Mouse (Mus musculus) hindbrain, embryonic 11.5 days (tissue): ENCODE results near the gene Timp1. TPM values are rescaled to one million over a fixed set of nuclear protein-coding genes. Genes with fewer than 3 reads are reported as not detected.

Source experiments
- ATAC-seq: fragments of 200-750 bp; cut with Nextera tagmentation; 2 replicates; pipeline ENCODE4 v1.8.0; 2017; ENCODE audit warnings: mild to moderate bottlenecking, moderate TSS enrichment, moderate library complexity; ENCODE audit not compliant: low FRiP score
- DNase-seq: peaks from one replicate; pipeline ENCODE4 v3.0.0-alpha.2; 2015; ENCODE audit warnings: low spot score
- H3K27ac ChIP-seq: fragments of 300-500 bp; sonication (generic); 2 replicates; pipeline ENCODE4 v1.5.1; 2014; ENCODE audit warnings: mild to moderate bottlenecking, low read depth, low read length
- H3K27me3 ChIP-seq: fragments of 300-500 bp; sonication (generic); 2 replicates; pipeline ENCODE4 v1.6.1; 2014; ENCODE audit warnings: mild to moderate bottlenecking, low read length, moderate library complexity, mixed read lengths; ENCODE audit not compliant: control insufficient read depth, insufficient read depth
- H3K36me3 ChIP-seq: fragments of 300-500 bp; sonication (generic); 2 replicates; pipeline ENCODE4 v1.6.1; 2014; ENCODE audit warnings: mild to moderate bottlenecking, low read length, moderate library complexity, mixed read lengths; ENCODE audit not compliant: control insufficient read depth, insufficient read depth
- H3K4me1 ChIP-seq: fragments of 300-500 bp; sonication (generic); replicated peaks from 2 replicates; pipeline ENCODE4 v1.6.1; 2014; ENCODE audit warnings: low read length, mixed read lengths; ENCODE audit not compliant: control insufficient read depth, insufficient read depth
- H3K4me2 ChIP-seq: fragments of 300-500 bp; sonication (generic); replicated peaks from 2 replicates; pipeline ENCODE4 v1.6.1; 2014; ENCODE audit warnings: mild to moderate bottlenecking, low read depth, low read length
- H3K4me3 ChIP-seq: fragments of 300-500 bp; sonication (generic); 2 replicates; pipeline ENCODE4 v1.5.1; 2014; ENCODE audit warnings: low read depth, low read length
- H3K9ac ChIP-seq: fragments of 300-500 bp; sonication (generic); 2 replicates; pipeline ENCODE4 v1.6.1; 2014; ENCODE audit warnings: low read depth, low read length
- H3K9me3 ChIP-seq: fragments of 300-500 bp; sonication (generic); 2 replicates; pipeline ENCODE4 v1.6.1; 2016; ENCODE audit warnings: low read length; ENCODE audit not compliant: control insufficient read depth
- WGBS: fragments of 180-500 bp; shearing (Covaris S2); extraction: QIAGEN DNeasy Blood & Tissue Kit; methylation state at CpG from one replicate; pipeline ENCODE4 v1.1.7; 2014; 5-methylcytosine and 5-hydroxymethylcytosine counted together
- polyA plus RNA-seq: library from polyadenylated mRNA; unstranded; fragments of >200 nt; fragmentation: Nextera tagmentation; extraction: Ambion mirVana; gene quantifications from 2 replicates; pipeline ENCODE4 v1.2.1, GENCODE M21; 2014

Timp1 gene
- polyA plus RNA-seq, 1 experiment from 2014 or later, result 10.4 TPM

DNA sequence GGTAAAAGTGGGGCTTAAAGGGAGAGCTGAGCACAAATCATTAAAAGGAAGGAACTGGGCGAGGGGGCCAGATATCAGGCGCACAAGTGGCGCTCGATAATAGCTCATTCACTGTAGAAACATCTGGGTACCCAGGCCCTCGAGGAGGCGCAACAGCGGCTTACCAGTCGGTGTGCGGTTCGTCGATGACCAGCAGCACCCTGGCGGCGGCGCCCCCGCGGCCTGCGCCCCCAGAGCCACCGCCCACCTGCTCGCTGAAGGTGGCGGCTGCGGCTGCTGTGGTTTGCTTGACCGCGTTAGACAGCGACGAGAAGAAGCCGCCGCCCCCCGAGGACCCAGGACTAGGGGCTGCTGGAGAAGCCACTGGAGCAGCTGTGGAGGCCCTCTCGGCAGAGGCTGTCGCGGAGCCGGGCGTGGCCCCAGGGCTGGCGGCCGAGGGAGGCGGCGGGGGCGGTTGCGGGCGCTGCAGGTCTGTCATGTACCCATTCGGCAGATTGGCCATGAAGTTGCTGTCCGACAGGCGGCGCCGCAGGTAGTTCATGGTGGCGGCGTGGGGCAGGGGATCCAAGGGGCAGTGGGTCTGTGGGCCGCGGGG, 50.4 kb downstream of the Timp1 start:
- Histone ChIP-seq H3K4me1 (no peaks in the 10 kb centered on the region), H3K4me3 (peak overlapping the region; percentile 44), H3K27ac (no peak overlapping the region), H3K27me3 (no peaks in the 10 kb centered on the region), H3K9me3 (no peaks in the 10 kb centered on the region), H3K9ac (0 out of 2 replicates have a peak overlapping the region, but pooled peaks have one; percentile 45), H3K4me2 (peak overlapping the region; percentile 50), H3K36me3 (no peaks in the 10 kb centered on the region)
- ATAC-seq (peak; percentile 69), DNase-seq (no peak)
- WGBS, result 19% methylated on average over 33 of the region's 49 CpGs

DNA sequence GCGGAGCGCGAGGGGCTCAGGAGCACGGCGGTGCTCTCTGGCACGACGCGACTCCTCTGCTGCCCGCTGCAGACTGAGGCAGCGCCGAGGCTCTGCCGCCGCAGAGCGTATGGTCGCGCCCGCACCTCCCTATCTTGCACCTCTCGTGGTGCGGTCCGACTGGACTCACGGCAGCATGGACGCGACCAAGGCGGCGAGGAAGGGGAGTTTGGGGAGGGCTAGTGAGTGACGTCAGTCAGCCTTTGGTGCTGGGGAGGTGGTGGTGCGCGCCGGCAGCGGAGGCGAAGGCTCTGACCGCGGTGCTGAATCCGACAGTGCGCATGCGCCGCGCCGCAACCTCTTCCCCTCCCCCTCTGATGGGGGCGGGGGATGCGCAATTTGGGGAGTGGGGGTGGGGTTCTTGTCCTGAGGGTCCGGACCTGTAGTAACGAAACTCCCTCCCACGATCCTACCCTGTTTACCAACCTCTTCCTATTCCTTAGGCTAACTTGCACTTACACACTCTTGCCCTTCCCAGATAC, 50.9 kb downstream of the Timp1 start, which contains the start of gene Syn1:
Gene Syn1, minus strand, starts transcription at position 161 of the 521 bp plus-strand sequence.
- Histone ChIP-seq H3K36me3 (no peaks in the 10 kb centered on the region), H3K4me2 (peak within 1 kb of the TSS; percentile 50), H3K27ac (no peak within 1 kb of the TSS), H3K27me3 (no peaks in the 10 kb centered on the region), H3K4me3 (peak within 1 kb of the TSS; percentile 44), H3K4me1 (no peaks in the 10 kb centered on the region), H3K9ac (0 out of 2 replicates have a peak within 1 kb of the TSS, but pooled peaks have one; percentile 45), H3K9me3 (no peaks in the 10 kb centered on the region)
- ATAC-seq, result peak; percentile 96
- peak; percentile 85 for DNase-seq
- WGBS, result 15% methylated on average over 15 of the region's 44 CpGs

DNA sequence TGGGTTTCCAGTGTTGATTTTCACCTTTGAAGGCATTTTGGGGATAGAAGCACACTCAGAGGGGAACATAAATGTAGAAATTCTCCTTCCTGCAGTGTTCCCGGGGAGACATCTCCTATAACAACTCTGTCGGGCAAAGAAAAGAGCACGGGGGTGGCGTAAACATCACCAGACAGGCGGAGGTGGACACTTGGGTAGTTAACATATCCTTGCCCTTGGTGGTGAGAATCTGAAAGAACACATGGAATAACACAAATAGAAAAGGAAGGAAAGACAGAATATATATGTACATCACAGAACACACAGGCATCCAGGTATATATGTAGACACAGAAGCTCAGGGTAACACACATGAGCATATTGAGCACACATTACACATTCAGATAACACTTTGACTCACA, 51.4 kb downstream of the Timp1 start:
- ATAC-seq (peak; percentile 36; the same call in 1 of the 2 replicates), DNase-seq (no peak)
- Histone ChIP-seq H3K27me3 (no peaks in the 10 kb centered on the region), H3K36me3 (no peaks in the 10 kb centered on the region), H3K27ac (no peak overlapping the region), H3K4me3 (no peak overlapping the region), H3K9me3 (no peaks in the 10 kb centered on the region), H3K4me2 (peak overlapping the region; percentile 34), H3K4me1 (no peaks in the 10 kb centered on the region), H3K9ac (no peak overlapping the region)
- WGBS, result 39% methylated on average over 5 of the region's 5 CpGs

DNA sequence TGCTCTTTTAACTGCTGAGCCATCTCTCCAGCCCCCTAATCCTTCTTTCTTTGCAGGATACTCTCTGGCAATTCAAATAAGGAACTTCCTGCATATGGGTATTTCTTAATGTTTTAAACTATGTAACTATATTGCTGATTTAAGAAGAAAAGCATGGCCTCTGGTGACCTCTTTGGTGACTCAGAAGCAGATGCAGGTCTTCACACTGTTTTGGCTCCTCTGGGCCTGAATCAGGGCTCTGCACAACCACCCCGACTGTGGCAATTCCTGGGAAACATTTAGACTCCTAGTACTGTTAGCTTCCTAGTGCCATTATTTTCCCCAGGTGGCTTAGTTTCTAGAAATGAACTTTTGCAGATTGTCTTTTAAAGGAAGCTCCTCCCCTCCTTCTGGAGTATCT, 53.5 kb downstream of the Timp1 start:
- Histone ChIP-seq H3K4me1 (no peaks in the 10 kb centered on the region), H3K36me3 (no peaks in the 10 kb centered on the region), H3K4me2 (no peak overlapping the region), H3K9me3 (no peaks in the 10 kb centered on the region), H3K27ac (no peak overlapping the region), H3K4me3 (no peak overlapping the region), H3K27me3 (no peaks in the 10 kb centered on the region), H3K9ac (no peak overlapping the region)
- no peak for DNase-seq
- 71% methylated on average over 1 of the region's 1 CpGs for WGBS
- no peak for ATAC-seq

Other genes with a start within 250 kb of the Timp1 start
- 248 and 285 TPM in 2 replicates for gene Uba1, start 211.8 kb upstream of the Timp1 start, polyA plus RNA-seq
- gene Cdk16, start 182.2 kb upstream of the Timp1 start, polyA plus RNA-seq, result 94.6 and 100 TPM in 2 replicates
- gene Usp11, start 166.3 kb upstream of the Timp1 start, polyA plus RNA-seq, result 76.7 and 87.5 TPM in 2 replicates
- gene Araf, start 72.4 kb upstream of the Timp1 start, polyA plus RNA-seq, result 106 and 118 TPM in 2 replicates
- 12.4 and 12.7 TPM in 2 replicates for gene Syn1, start 50.8 kb downstream of the Timp1 start, polyA plus RNA-seq
- gene Cfp, start 61.4 kb downstream of the Timp1 start, polyA plus RNA-seq, result 2.8 and 3.4 TPM in 2 replicates
- 7.1 and 9.1 TPM in 2 replicates for gene Elk1, start 80.4 kb downstream of the Timp1 start, polyA plus RNA-seq
- gene Uxt, start 91.9 kb downstream of the Timp1 start, polyA plus RNA-seq, result 51.4 and 63.6 TPM in 2 replicates
- gene Zfp182, start 192.2 kb downstream of the Timp1 start, polyA plus RNA-seq, result 7.6 and 9.7 TPM in 2 replicates
- gene Spaca5, start 198.2 kb downstream of the Timp1 start, polyA plus RNA-seq, result not detected in 2 replicates
- 3.1 and 3.3 TPM in 2 replicates for gene Zfp300, start 219.4 kb downstream of the Timp1 start, polyA plus RNA-seq
- gene Ssxa1, start 245.7 kb downstream of the Timp1 start, polyA plus RNA-seq, result not detected in 2 replicates